Mouse (Mus musculus) lung, adult 2 months (tissue): Measurements from ENCODE around the gene Itprid1. TPM values are rescaled to one million over a fixed set of nuclear protein-coding genes. Genes with fewer than 3 reads are reported as not detected.

Source experiments
- DNase-seq: peaks from one replicate; pipeline ENCODE4 v3.0.0; 2022
- H3K4me1 ChIP-seq: fragments of 200-500 bp; 2 replicates; pipeline ENCODE4 v1.6.1; 2011; ENCODE audit warnings: low read length; ENCODE audit not compliant: control insufficient read depth, insufficient read depth
- H3K4me3 ChIP-seq: fragments of 200-500 bp; replicated peaks from 2 replicates; pipeline ENCODE3; 2011; ENCODE audit warnings: low read depth, mild to moderate bottlenecking, control low read depth, low read length; ENCODE audit errors: extremely low read depth
- CTCF ChIP-seq: fragments of 200-500 bp; IDR thresholded peaks from 2 replicates; pipeline ENCODE4 v1.5.1; 2011; ENCODE audit warnings: mild to moderate bottlenecking, low read length, control low read depth; ENCODE audit not compliant: insufficient read depth
- POLR2A ChIP-seq: fragments of 200-500 bp; IDR thresholded peaks from 2 replicates; pipeline ENCODE4 v1.6.1; 2011; ENCODE audit warnings: low read depth, mild to moderate bottlenecking, control low read depth, low read length, borderline replicate concordance; ENCODE audit errors: extremely low read depth
- WGBS: fragments of 180-500 bp; shearing (Covaris S2); methylation state at CpG from one replicate; pipeline ENCODE4 v1.1.7; 2018; 5-methylcytosine and 5-hydroxymethylcytosine counted together
- polyA plus RNA-seq: library from polyadenylated mRNA; depleted of rRNA; stranded (reverse); fragments of >200 nt; gene quantifications from 2 replicates; pipeline ENCODE4 v1.2.3, GENCODE M21; 2012

The Itprid1 gene
- polyA plus RNA-seq, 1 experiment: 1.9 TPM

- TF ChIP-seq CTCF (no peak), POLR2A (no peak)
- Histone ChIP-seq H3K4me1 (no peaks in the 10 kb centered on the region), H3K4me3 (no peak overlapping the region)
- WGBS: 48% methylated on average over 3 of the region's 3 CpGs
- no peak for DNase-seq
Measured at GRCm38 (mm10) chr6:55808692-55809091, 28.0 kb upstream of the Itprid1 start.

- no peak overlapping the region for H3K4me3 ChIP-seq
- no peak for DNase-seq
- H3K4me1 ChIP-seq: no peaks in the 10 kb centered on the region
- 68% methylated on average over 8 of the region's 8 CpGs for WGBS
- no peak for TF ChIP-seq POLR2A
- TF ChIP-seq CTCF: no peak
Measured at GRCm38 (mm10) chr6:55811153-55811552, 25.5 kb upstream of the Itprid1 start.

DNA sequence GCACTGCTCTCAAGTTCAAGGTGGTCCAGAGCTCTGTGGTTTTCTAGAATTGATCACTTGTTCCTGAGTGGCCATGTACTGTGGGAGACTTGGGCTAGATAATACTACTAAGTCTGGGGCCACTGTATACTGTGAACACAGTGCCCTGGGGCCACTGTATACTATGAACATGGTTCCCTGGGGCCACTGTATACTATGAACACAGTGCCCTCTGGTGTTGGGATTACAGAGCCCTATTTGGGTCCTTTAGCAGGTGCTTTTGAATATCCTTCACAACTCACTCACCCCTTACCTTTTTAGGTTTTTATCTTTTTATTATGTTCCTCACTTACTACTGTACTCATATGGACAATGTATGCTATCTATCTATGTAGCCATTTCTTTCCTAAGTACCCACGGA lies 24.3 kb upstream of the Itprid1 start:
- no peak for TF ChIP-seq POLR2A
- no peak for TF ChIP-seq CTCF
- WGBS: 58% methylated on average over 1 of the region's 1 CpGs
- H3K4me1 ChIP-seq: no peaks in the 10 kb centered on the region
- no peak for DNase-seq
- H3K4me3 ChIP-seq: no peak overlapping the region

GRCm38 (mm10) chr6:55814184-55814926 lies 22.3 kb upstream of the Itprid1 start:
- no peak overlapping the region for H3K4me3 ChIP-seq
- 55% methylated on average over 12 of the region's 12 CpGs for WGBS
- TF ChIP-seq CTCF: no peak
- no peak for TF ChIP-seq POLR2A
- no peaks in the 10 kb centered on the region for H3K4me1 ChIP-seq
- no peak for DNase-seq

GRCm38 (mm10) chr6:55816911-55817310 lies 19.8 kb upstream of the Itprid1 start:
- Histone ChIP-seq H3K4me3 (no peak overlapping the region), H3K4me1 (no peaks in the 10 kb centered on the region)
- no peak for DNase-seq
- WGBS: 68% methylated on average over 5 of the region's 5 CpGs
- TF ChIP-seq POLR2A (no peak), CTCF (no peak)

- Histone ChIP-seq H3K4me3 (no peak overlapping the region), H3K4me1 (no peaks in the 10 kb centered on the region)
- WGBS: 78% methylated on average over 6 of the region's 6 CpGs
- no peak for DNase-seq
- TF ChIP-seq CTCF (no peak), POLR2A (no peak)
Measured at GRCm38 (mm10) chr6:55829722-55830121, 7.0 kb upstream of the Itprid1 start.

GRCm38 (mm10) chr6:55852589-55852988 lies 15.9 kb downstream of the Itprid1 start:
- TF ChIP-seq CTCF (no peak), POLR2A (no peak)
- DNase-seq: no peak
- Histone ChIP-seq H3K4me3 (no peak overlapping the region), H3K4me1 (no peaks in the 10 kb centered on the region)

DNA sequence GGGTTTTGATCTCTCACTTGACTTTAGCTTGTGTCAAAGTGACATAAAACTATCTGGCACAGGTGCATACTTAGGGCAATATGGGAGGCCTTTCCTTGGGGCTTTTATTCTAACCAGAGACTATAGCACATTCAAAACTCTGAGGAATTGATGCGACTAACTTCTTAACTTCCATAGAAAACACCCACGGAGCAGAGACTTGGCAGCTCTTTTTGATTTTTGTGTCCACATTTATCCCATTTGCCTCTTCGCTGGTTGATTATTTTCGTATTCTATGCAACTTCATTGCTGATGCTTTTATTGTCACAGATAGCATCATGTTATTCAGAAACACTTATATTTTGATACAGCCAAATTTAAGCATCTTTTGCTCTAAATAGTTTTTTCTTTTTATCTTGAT lies 19.4 kb downstream of the Itprid1 start:
- DNase-seq: no peak
- WGBS: 86% methylated on average over 4 of the region's 4 CpGs
- Histone ChIP-seq H3K4me1 (no peaks in the 10 kb centered on the region), H3K4me3 (no peak overlapping the region)
- no peak for TF ChIP-seq CTCF
- no peak for TF ChIP-seq POLR2A

DNA sequence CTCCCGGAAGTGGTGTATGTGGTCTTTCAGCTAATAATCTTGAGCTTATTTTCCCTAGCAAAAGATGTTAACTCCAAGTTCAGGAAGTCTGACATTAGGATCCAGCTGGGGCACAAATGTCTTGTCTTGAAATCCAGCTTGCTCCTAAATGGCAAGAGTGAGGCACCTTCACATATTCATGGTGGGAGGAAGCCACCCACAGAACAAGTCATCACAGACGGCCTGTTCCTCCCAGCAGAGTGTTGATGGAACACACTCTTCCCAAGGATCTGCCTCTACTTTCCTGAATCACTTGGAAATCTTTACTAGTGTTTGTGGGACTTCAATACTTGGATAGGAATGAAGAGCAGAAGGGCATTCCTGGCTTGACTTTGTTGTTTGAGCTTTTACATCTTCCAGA lies 28.5 kb downstream of the Itprid1 start:
- 69% methylated on average over 2 of the region's 2 CpGs for WGBS
- no peak for TF ChIP-seq POLR2A
- TF ChIP-seq CTCF: no peak

DNA sequence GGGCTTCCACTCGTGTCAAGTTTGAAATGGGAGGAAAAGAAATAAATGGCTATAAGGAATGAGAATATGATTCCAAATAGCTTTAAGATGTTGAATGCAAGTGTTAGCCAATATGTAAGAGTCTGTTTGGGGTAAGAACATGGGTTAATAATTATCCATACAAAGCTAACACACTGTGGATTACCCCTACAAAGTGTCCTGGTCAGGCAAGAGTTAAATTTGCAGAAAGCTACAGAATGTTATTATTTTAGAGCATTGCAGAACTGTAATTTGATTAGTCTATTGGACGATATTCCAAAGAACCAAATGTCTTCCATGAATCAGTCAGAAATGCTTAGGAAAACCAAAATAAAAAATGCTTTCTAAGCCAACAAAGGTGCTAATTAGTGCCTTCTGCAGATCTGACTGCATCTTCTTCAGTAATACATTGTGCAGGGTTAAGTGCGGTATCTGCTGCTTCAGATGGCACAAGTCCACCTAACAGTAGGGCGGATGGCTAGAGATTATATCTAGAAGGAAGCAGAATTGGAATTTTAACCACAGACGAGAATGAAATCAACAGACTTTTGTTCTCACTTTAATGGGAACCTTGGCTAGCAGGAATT lies 42.8 kb downstream of the Itprid1 start:
- WGBS: 44% methylated on average over 5 of the region's 5 CpGs
- Histone ChIP-seq H3K4me3 (no peak overlapping the region), H3K4me1 (no peaks in the 10 kb centered on the region)
- no peak for TF ChIP-seq CTCF
- no peak for TF ChIP-seq POLR2A
- no peak for DNase-seq

More for the DNA sequence above, 28.5 kb downstream of the Itprid1 start:
- H3K4me3 ChIP-seq: no peak overlapping the region
- no peak for DNase-seq
- H3K4me1 ChIP-seq: no peaks in the 10 kb centered on the region
